Mouse (Mus musculus) lung, postnatal 0 days (tissue): ENCODE data around the gene Cplx2. TPM values are rescaled to one million over a fixed set of nuclear protein-coding genes. Genes with fewer than 3 reads are reported as not detected.

ENCODE experiments used
- ATAC-seq: fragments of 200-750 bp; cut with Nextera tagmentation; 2 replicates; pipeline ENCODE4 v1.8.0; 2017; ENCODE audit warnings: moderate library complexity
- DNase-seq: peaks from one replicate; pipeline ENCODE4 v3.0.0-alpha.2; 2016; ENCODE audit warnings: low spot score
- H3K27ac ChIP-seq: fragments of 300-500 bp; sonication (generic); 2 replicates; pipeline ENCODE4 v1.5.1; 2014; ENCODE audit warnings: antibody characterized with exemption, mild to moderate bottlenecking, low read length, mixed read lengths
- H3K27me3 ChIP-seq: fragments of 300-500 bp; sonication (generic); replicated peaks from 2 replicates; pipeline ENCODE4 v1.6.1; 2014; ENCODE audit warnings: low read length, mixed read lengths; ENCODE audit not compliant: insufficient read depth
- H3K36me3 ChIP-seq: fragments of 300-500 bp; sonication (generic); 2 replicates; pipeline ENCODE4 v1.6.1; 2014; ENCODE audit warnings: low read length, mixed read lengths; ENCODE audit not compliant: insufficient read depth
- H3K4me1 ChIP-seq: fragments of 300-500 bp; sonication (generic); 2 replicates; pipeline ENCODE4 v1.6.1; 2014; ENCODE audit warnings: antibody characterized with exemption, low read depth, low read length, mixed read lengths; ENCODE audit not compliant: insufficient read depth
- H3K4me2 ChIP-seq: fragments of 300-500 bp; sonication (generic); replicated peaks from 2 replicates; pipeline ENCODE4 v1.6.1; 2014; ENCODE audit warnings: low read depth, mild to moderate bottlenecking, low read length, moderate library complexity, mixed read lengths
- H3K4me3 ChIP-seq: fragments of 300-500 bp; sonication (generic); 2 replicates; pipeline ENCODE4 v1.5.1; 2014; ENCODE audit warnings: low read depth, low read length
- H3K9ac ChIP-seq: fragments of 300-500 bp; sonication (generic); replicated peaks from 2 replicates; pipeline ENCODE4 v1.6.1; 2014; ENCODE audit warnings: low read depth, mild to moderate bottlenecking
- H3K9me3 ChIP-seq: fragments of 300-500 bp; sonication (generic); 2 replicates; pipeline ENCODE4 v1.6.1; 2016; ENCODE audit warnings: low read length, mixed read lengths
- CTCF ChIP-seq: IDR thresholded peaks from 2 replicates; pipeline ENCODE4 v1.5.1; 2016; ENCODE audit warnings: antibody characterized with exemption, mild to moderate bottlenecking
- EP300 ChIP-seq: IDR thresholded peaks from 2 replicates; pipeline ENCODE4 v1.6.1; 2016; ENCODE audit warnings: antibody characterized with exemption, mild to moderate bottlenecking, control low read depth
- WGBS: fragments of 180-500 bp; shearing (Covaris S2); extraction: QIAGEN DNeasy Blood & Tissue Kit; methylation state at CpG from one replicate; pipeline ENCODE4 v1.1.7; 2014; 5-methylcytosine and 5-hydroxymethylcytosine counted together
- polyA plus RNA-seq: library from polyadenylated mRNA; unstranded; fragments of >200 nt; fragmentation: Nextera tagmentation; extraction: Ambion mirVana; gene quantifications from 2 replicates; pipeline ENCODE4 v1.2.1, GENCODE M21; 2015

Cplx2 gene
- polyA plus RNA-seq, 1 experiment from 2014 or later: 3.1 TPM

DNA sequence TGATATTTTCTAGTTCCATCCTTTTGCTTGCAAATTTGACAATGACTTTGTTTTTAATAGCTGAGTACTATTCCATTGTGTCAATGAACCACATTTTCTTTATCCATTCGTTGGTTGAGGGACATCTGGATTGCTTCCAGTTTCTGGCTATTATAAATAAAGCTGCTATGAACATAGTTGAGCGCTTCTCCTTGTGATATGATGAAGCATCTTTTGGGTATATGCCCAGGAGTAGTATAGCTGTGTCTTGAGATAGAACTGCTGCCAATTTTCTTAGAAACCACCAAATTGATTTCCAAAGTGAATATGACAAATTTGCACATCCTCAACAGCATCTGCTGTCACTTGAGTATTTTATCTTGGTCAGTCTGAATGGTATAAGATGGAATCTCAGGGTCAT, 34.7 kb downstream of the Cplx2 start:
- TF ChIP-seq CTCF (no peak), EP300 (no peak)
- Histone ChIP-seq H3K4me2 (no peak overlapping the region), H3K4me1 (no peaks in the 10 kb centered on the region), H3K27ac (no peak overlapping the region), H3K9me3 (no peaks in the 10 kb centered on the region), H3K9ac (no peak overlapping the region), H3K27me3 (no peaks in the 10 kb centered on the region), H3K4me3 (no peak overlapping the region), H3K36me3 (no peaks in the 10 kb centered on the region)
- WGBS: 52% methylated on average over 2 of the region's 2 CpGs
- ATAC-seq (no peak), DNase-seq (no peak)

DNA sequence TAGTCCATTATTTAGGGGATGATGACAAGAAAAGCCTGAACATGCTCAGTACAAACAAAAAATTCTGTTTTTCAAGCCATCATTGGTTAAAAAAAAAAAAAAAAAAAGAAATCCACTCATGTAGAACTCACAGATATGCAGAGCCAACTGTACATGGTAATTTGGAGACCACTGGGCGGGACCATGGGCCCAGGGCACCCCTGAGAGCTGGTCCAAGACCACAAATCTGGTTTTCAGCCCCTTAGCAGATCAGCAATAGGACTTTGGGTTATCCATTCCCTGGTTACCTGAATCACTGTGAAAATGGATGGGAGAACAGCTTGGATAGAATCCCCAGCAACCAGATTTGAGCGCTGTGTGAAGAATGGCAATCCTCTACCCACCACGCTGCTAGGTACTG, 40.5 kb downstream of the Cplx2 start:
- H3K4me3 ChIP-seq: no peak overlapping the region
- no peak overlapping the region for H3K9ac ChIP-seq
- ATAC-seq (no peak), DNase-seq (no peak)
- H3K36me3 ChIP-seq: no peaks in the 10 kb centered on the region
- 90% methylated on average over 3 of the region's 3 CpGs for WGBS
- no peaks in the 10 kb centered on the region for H3K27me3 ChIP-seq
- H3K9me3 ChIP-seq: no peaks in the 10 kb centered on the region
- no peak overlapping the region for H3K4me2 ChIP-seq
- no peak overlapping the region for H3K27ac ChIP-seq
- no peaks in the 10 kb centered on the region for H3K4me1 ChIP-seq
- TF ChIP-seq CTCF: no peak
- no peak for TF ChIP-seq EP300

DNA sequence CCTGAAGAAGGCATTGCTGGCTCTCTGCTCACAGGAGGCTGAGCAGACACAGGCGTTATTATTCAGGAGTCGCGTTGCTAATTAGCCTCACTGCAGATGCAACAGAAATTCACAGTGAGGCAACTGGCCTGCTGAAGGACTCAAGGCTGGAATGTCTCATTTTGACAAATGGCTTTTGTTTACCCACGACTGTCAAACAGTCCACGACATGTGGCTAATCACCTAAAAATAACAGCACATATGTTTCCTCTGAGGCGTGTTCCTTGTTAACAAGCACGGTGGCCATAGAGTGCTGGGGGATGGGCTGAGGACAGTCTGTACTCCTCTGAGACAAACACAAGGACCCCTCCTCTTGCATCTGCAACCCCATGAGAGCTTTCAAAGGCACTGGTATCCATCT, 41.1 kb downstream of the Cplx2 start:
- Histone ChIP-seq H3K36me3 (no peaks in the 10 kb centered on the region), H3K4me1 (no peaks in the 10 kb centered on the region), H3K4me2 (no peak overlapping the region), H3K27ac (no peak overlapping the region), H3K9ac (no peak overlapping the region), H3K27me3 (no peaks in the 10 kb centered on the region), H3K9me3 (no peaks in the 10 kb centered on the region), H3K4me3 (no peak overlapping the region)
- no peak for DNase-seq
- no peak for ATAC-seq
- 20% methylated on average over 7 of the region's 7 CpGs for WGBS
- no peak for TF ChIP-seq EP300
- no peak for TF ChIP-seq CTCF

DNA sequence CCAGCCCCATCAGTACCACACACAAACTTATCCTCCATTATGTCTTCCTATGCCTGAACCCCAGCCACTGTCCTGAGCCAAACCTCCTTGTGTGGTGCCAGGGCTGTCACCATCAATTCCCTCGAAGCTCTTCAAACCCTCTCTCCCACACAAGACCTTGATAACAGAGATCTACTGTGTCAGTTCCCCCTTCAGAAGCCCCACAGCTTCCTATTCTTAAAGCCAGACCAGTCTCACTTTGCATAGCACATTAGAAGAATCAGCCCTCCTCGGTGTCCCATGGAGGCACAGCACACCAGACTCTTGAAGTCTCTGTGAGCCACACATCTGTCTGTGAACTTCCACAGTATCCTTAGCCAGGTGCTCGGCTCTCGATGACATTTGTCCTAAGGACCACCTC, 41.6 kb downstream of the Cplx2 start:
- Histone ChIP-seq H3K9ac (no peak overlapping the region), H3K27ac (no peak overlapping the region), H3K27me3 (no peaks in the 10 kb centered on the region), H3K4me1 (no peaks in the 10 kb centered on the region), H3K9me3 (no peaks in the 10 kb centered on the region), H3K4me3 (no peak overlapping the region), H3K4me2 (no peak overlapping the region), H3K36me3 (no peaks in the 10 kb centered on the region)
- DNase-seq (no peak), ATAC-seq (no peak)
- TF ChIP-seq CTCF (no peak), EP300 (no peak)
- 61% methylated on average over 4 of the region's 4 CpGs for WGBS

DNA sequence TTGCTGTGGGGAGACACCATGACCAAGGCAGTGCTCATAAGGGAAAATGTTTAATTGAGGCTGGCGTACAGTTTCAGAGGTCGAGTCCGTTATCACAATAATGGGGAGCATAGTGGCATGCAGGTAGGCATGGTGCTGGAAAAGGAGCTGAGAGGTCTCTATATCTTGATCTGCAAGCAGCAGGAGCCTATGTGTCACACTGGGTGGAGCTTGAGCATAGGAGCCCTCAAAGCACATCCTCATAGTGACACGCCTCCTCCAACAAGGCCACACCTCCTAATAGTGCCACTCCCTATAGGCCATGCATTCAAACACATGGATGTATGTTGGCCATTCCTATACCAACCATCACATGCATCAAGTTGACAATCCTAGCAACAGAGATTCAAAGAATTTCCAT, 43.9 kb downstream of the Cplx2 start:
- DNase-seq (no peak), ATAC-seq (no peak)
- Histone ChIP-seq H3K36me3 (no peaks in the 10 kb centered on the region), H3K9me3 (no peaks in the 10 kb centered on the region), H3K27me3 (no peaks in the 10 kb centered on the region), H3K4me2 (no peak overlapping the region), H3K4me1 (no peaks in the 10 kb centered on the region), H3K27ac (no peak overlapping the region), H3K9ac (no peak overlapping the region), H3K4me3 (no peak overlapping the region)
- TF ChIP-seq CTCF (no peak), EP300 (no peak)
- WGBS: 93% methylated on average over 4 of the region's 4 CpGs

DNA sequence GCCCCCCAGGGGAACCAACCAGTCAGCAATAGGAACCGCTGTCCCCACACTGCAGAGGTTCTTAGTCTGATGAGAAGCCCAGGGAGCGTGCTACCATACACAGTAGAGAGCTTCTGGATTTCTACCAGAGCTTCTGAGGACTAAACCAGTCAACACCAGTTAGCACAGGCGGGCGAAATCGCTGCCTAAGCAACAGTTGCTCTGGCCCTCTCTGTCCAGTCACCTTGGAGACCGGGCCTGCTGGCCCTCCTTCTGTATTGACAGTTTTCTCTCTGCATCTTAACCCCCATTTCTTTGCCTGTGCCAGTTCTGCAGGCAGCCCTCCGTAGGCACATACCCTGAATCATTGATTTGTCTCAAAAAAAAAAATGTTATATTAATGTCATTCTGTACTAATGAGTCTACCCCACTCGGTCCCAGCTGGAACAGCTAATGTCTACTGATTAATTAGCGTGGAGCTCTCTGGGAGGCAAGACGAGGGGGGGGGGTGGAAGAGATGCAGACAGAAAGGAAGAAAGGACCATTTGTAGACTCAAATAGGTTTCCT, 47.7 kb downstream of the Cplx2 start:
- no peak overlapping the region for H3K4me2 ChIP-seq
- H3K27ac ChIP-seq: no peak overlapping the region
- H3K4me1 ChIP-seq: no peaks in the 10 kb centered on the region
- no peak overlapping the region for H3K9ac ChIP-seq
- no peaks in the 10 kb centered on the region for H3K9me3 ChIP-seq
- DNase-seq: no peak
- H3K36me3 ChIP-seq: no peaks in the 10 kb centered on the region
- no peaks in the 10 kb centered on the region for H3K27me3 ChIP-seq
- no peak for TF ChIP-seq EP300
- no peak for ATAC-seq
- 64% methylated on average over 10 of the region's 10 CpGs for WGBS
- H3K4me3 ChIP-seq: no peak overlapping the region

DNA sequence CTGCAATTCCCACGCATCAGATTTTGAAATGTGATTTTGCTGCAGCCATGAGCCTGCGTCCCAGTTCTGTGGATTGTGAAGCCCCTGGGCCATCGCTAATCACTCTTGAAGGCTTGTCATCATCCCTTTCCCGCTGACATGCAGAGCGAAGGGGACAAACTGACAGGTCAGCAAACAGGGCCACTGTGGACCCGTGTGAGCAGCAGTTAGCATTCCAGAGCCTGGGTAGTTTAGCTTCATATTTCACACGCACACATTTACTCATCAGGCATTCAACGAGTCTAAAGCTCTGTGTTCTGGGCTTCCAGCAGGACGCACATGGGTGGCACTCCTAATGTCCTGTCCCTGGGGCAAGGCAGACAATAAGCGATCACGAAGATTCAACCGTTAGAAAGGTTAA, 49.1 kb downstream of the Cplx2 start:
- DNase-seq (no peak), ATAC-seq (no peak)
- no peak overlapping the region for H3K4me3 ChIP-seq
- H3K27ac ChIP-seq: no peak overlapping the region
- H3K36me3 ChIP-seq: no peaks in the 10 kb centered on the region
- TF ChIP-seq CTCF (no peak), EP300 (no peak)
- no peak overlapping the region for H3K4me2 ChIP-seq
- WGBS: 72% methylated on average over 12 of the region's 12 CpGs
- no peaks in the 10 kb centered on the region for H3K27me3 ChIP-seq
- peaks cover 2% of the 10 kb centered on the region; the same call in 1 of the 2 replicates for H3K4me1 ChIP-seq
- H3K9me3 ChIP-seq: no peaks in the 10 kb centered on the region
- H3K9ac ChIP-seq: no peak overlapping the region
